Comparison of ENCODE assay signal across 19 mouse cellular contexts in the genomic region with DNA sequence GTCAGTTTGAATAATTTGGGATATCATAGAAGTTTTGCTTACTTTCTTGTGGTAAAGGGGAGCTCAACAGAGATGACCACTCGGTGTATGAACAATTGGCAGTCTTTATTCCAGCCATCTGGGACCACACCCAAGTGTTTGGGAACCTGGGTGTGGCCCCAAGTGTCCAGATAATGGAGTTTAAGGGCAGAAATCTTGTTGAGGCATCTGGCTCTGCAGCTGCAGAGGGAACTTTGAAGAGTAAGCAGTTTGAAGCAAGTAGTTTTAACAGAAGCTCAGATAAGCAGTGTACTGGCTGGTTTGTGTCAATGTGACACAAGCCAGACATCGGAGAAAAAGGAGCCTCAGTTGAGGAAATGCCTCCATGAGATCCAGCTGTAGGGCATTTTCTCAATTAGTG. TPM values are rescaled to one million over a fixed set of nuclear protein-coding genes. Genes with fewer than 3 reads are reported as not detected.
DNase-seq lines count a peak whose midpoint lies in the region; ATAC-seq and TF ChIP-seq lines count a peak whose summit lies in the region.
"Had no signal": no experiment of that assay in that cellular context is flagged by ENCODE, and none has a peak within 500 bp of the region (broad histone marks: within the 10 kb centered on the region; RNA-seq: fewer than 3 reads in every experiment).

No protein-coding gene starts in this region.

- intact Hi-C loops in left cerebral cortex, postnatal 36 days (cut with DNase I), result no loop called here

- H3K27ac ChIP-seq in intestine, embryonic 15.5 days, result no peak overlapping the region
- no peak overlapping the region for H3K27ac ChIP-seq in intestine, postnatal 0 days (ENCODE audit: low read depth, low read length)
- no peak overlapping the region for H3K27ac ChIP-seq in embryonic facial prominence, embryonic 10.5 days (replicated peaks)
- peak overlapping the region; percentile 28; the same call in 1 of the 2 replicates for H3K27ac ChIP-seq in heart, embryonic 16.5 days (ENCODE audit: low read length)

- no peaks in the 10 kb centered on the region for H3K36me3 ChIP-seq in intestine, embryonic 15.5 days
- H3K36me3 ChIP-seq in intestine, postnatal 0 days (ENCODE audit: control insufficient read depth, insufficient read depth), result no peaks in the 10 kb centered on the region
- H3K36me3 ChIP-seq in embryonic facial prominence, embryonic 10.5 days (replicated peaks), result no peaks in the 10 kb centered on the region
- H3K36me3 ChIP-seq in heart, embryonic 16.5 days (ENCODE audit: control insufficient read depth, insufficient read depth), result no peaks in the 10 kb centered on the region

- 16% methylated on average over 2 of the region's 2 CpGs for WGBS in intestine, embryonic 15.5 days
- WGBS in intestine, postnatal 0 days, result 9% methylated on average over 2 of the region's 2 CpGs
- WGBS in embryonic facial prominence, embryonic 10.5 days, result 70% methylated on average over 2 of the region's 2 CpGs
- 22% methylated on average over 2 of the region's 2 CpGs for WGBS in heart, embryonic 16.5 days

- peak; percentile 18 for DNase-seq in embryonic facial prominence, embryonic 10.5 days (ENCODE audit: low spot score)
- DNase-seq in left cerebral cortex, postnatal 36 days (ENCODE audit: low spot score in 2 of 2), result no peak
- no peak for DNase-seq in cerebellum, postnatal 14 days
- DNase-seq in frontal cortex, adult 2 months (ENCODE audit: extremely low spot score in 1 of 2, low spot score in 1 of 2), result no peak
- DNase-seq: B cell, adult 2 months; cerebellum, adult 9-11 months; lung, postnatal 14 days; right cerebral cortex, postnatal 25 days had no signal

- H3K4me1 ChIP-seq in intestine, embryonic 15.5 days (replicated peaks), result 0 out of 2 replicates have a peak, but pooled peaks cover 3% of the 10 kb centered on the region
- H3K4me1 ChIP-seq in intestine, postnatal 0 days (replicated peaks; ENCODE audit: control insufficient read depth, insufficient read depth, low read length), result no peaks in the 10 kb centered on the region
- peaks cover 11% of the 10 kb centered on the region for H3K4me1 ChIP-seq in embryonic facial prominence, embryonic 10.5 days
- H3K4me1 ChIP-seq in heart, embryonic 16.5 days (ENCODE audit: control insufficient read depth, insufficient read depth, low read length), result peaks cover 5% of the 10 kb centered on the region; the same call in 1 of the 2 replicates

- no peak overlapping the region for H3K4me3 ChIP-seq in intestine, embryonic 15.5 days (replicated peaks)
- no peak overlapping the region for H3K4me3 ChIP-seq in intestine, postnatal 0 days (ENCODE audit: low read depth, low read length)
- H3K4me3 ChIP-seq in embryonic facial prominence, embryonic 10.5 days, result no peak overlapping the region
- no peak overlapping the region for H3K4me3 ChIP-seq in heart, embryonic 16.5 days (ENCODE audit: low read length)
- H3K4me3 ChIP-seq: erythroblast, embryonic 14.5 days had no signal

- no peaks in the 10 kb centered on the region for H3K27me3 ChIP-seq in intestine, embryonic 15.5 days (replicated peaks)
- H3K27me3 ChIP-seq in intestine, postnatal 0 days (replicated peaks; ENCODE audit: control insufficient read depth, insufficient read depth, low read length), result no peaks in the 10 kb centered on the region
- no peaks in the 10 kb centered on the region for H3K27me3 ChIP-seq in embryonic facial prominence, embryonic 10.5 days (replicated peaks; ENCODE audit: low read depth, poor library complexity, severe bottlenecking)
- H3K27me3 ChIP-seq in heart, embryonic 16.5 days (ENCODE audit: control insufficient read depth, insufficient read depth, low read length), result no peaks in the 10 kb centered on the region

- no peak overlapping the region for H3K4me2 ChIP-seq in intestine, embryonic 15.5 days (replicated peaks)
- no peak overlapping the region for H3K4me2 ChIP-seq in intestine, postnatal 0 days (replicated peaks; ENCODE audit: low read depth)
- no peak overlapping the region for H3K4me2 ChIP-seq in heart, embryonic 16.5 days (ENCODE audit: low read depth, low read length)

- no peak for TF ChIP-seq CTCF in intestine, postnatal 0 days (IDR thresholded peaks at IDR 0.05; ENCODE audit: low read depth)

- H3K9me3 ChIP-seq in intestine, embryonic 15.5 days, result no peaks in the 10 kb centered on the region
- H3K9me3 ChIP-seq in intestine, postnatal 0 days (ENCODE audit: control insufficient read depth), result no peaks in the 10 kb centered on the region
- no peaks in the 10 kb centered on the region for H3K9me3 ChIP-seq in embryonic facial prominence, embryonic 10.5 days
- H3K9me3 ChIP-seq in heart, embryonic 16.5 days (replicated peaks; ENCODE audit: control insufficient read depth, low read length), result no peaks in the 10 kb centered on the region

- peak; percentile 31; the same call in 1 of the 2 replicates for ATAC-seq in intestine, embryonic 15.5 days
- no peak for ATAC-seq in intestine, postnatal 0 days
- no peak; the same call in 1 of the 2 replicates for ATAC-seq in heart, embryonic 16.5 days (replicated peaks; ENCODE audit: extremely low read depth, insufficient read depth, low FRiP score)
- ATAC-seq in megakaryocyte-erythroid progenitor cell, adult 5-6 weeks (replicated peaks; ENCODE audit: low FRiP score, low TSS enrichment, poor library complexity, severe bottlenecking), result peak; percentile 55

- no peak overlapping the region for H3K9ac ChIP-seq in intestine, embryonic 15.5 days
- H3K9ac ChIP-seq in intestine, postnatal 0 days (ENCODE audit: low read depth, low read length), result no peak overlapping the region
- no peak overlapping the region for H3K9ac ChIP-seq in heart, embryonic 16.5 days (ENCODE audit: low read length)

RNA-seq across cellular contexts. Expression of gene Msmb, which starts 7.5 kb away (rescaled TPM):
- not detected in 2 replicates for polyA plus RNA-seq in intestine, embryonic 15.5 days (2015; fragmentation: Nextera tagmentation; extraction: Ambion mirVana)
- polyA plus RNA-seq in intestine, postnatal 0 days (2015; fragmentation: Nextera tagmentation; extraction: Ambion mirVana), result not detected in 2 replicates
- not detected in 2 replicates for polyA plus RNA-seq in embryonic facial prominence, embryonic 10.5 days (2016; fragmentation: Nextera tagmentation; extraction: Ambion mirVana)
- not detected in 2 replicates for polyA plus RNA-seq in heart, embryonic 16.5 days (2015; fragmentation: Nextera tagmentation; extraction: Ambion mirVana)
- total RNA-seq in megakaryocyte-erythroid progenitor cell, adult 5-6 weeks (2014; fragmentation: Nextera tagmentation), result not detected in 2 replicates
- not detected in 2 replicates for total RNA-seq in megakaryocyte-erythroid progenitor cell, adult 5-6 weeks (2017)
- not detected for total RNA-seq in left cerebral cortex, postnatal 36 days (2021)
- polyA plus RNA-seq in frontal cortex, adult 2 months (2012; rRNA removed), result not detected in 2 replicates
- total RNA-seq: hematopoietic stem cell, adult 5-6 weeks; left cerebral cortex, postnatal 25 days; midbrain, postnatal 0 days; neutrophil, adult 5-6 weeks had no signal
- polyA plus RNA-seq: erythroblast, embryonic 14.5 days; intestine, embryonic 14.5 days; large intestine, adult 2 months; midbrain, postnatal 0 days had no signal

RNA-seq across cellular contexts. Expression of gene Ncoa4, which starts 25.4 kb away (rescaled TPM):
- polyA plus RNA-seq in intestine, embryonic 15.5 days (2015; fragmentation: Nextera tagmentation; extraction: Ambion mirVana), result 164 and 166 TPM in 2 replicates
- 239 and 254 TPM in 2 replicates for polyA plus RNA-seq in intestine, postnatal 0 days (2015; fragmentation: Nextera tagmentation; extraction: Ambion mirVana)
- polyA plus RNA-seq in embryonic facial prominence, embryonic 10.5 days (2016; fragmentation: Nextera tagmentation; extraction: Ambion mirVana), result 67.0 and 70.7 TPM in 2 replicates
- polyA plus RNA-seq in heart, embryonic 16.5 days (2015; fragmentation: Nextera tagmentation; extraction: Ambion mirVana), result 123 and 130 TPM in 2 replicates
- 48.1 and 49.3 TPM in 2 replicates for total RNA-seq in megakaryocyte-erythroid progenitor cell, adult 5-6 weeks (2014; fragmentation: Nextera tagmentation)
- 51.3 and 68.1 TPM in 2 replicates for total RNA-seq in megakaryocyte-erythroid progenitor cell, adult 5-6 weeks (2017)
- total RNA-seq in left cerebral cortex, postnatal 36 days (2021), result 100 to 1,000 TPM; 102 to 106 TPM
- polyA plus RNA-seq in frontal cortex, adult 2 months (2012; rRNA removed), result 49.7 and 60.5 TPM in 2 replicates

RNA-seq across cellular contexts. Expression of gene Dph3, which starts 48.8 kb away (rescaled TPM):
- polyA plus RNA-seq in intestine, embryonic 15.5 days (2015; fragmentation: Nextera tagmentation; extraction: Ambion mirVana), result 105 and 108 TPM in 2 replicates
- polyA plus RNA-seq in intestine, postnatal 0 days (2015; fragmentation: Nextera tagmentation; extraction: Ambion mirVana), result 103 and 111 TPM in 2 replicates
- polyA plus RNA-seq in embryonic facial prominence, embryonic 10.5 days (2016; fragmentation: Nextera tagmentation; extraction: Ambion mirVana), result 98.8 and 102 TPM in 2 replicates
- polyA plus RNA-seq in heart, embryonic 16.5 days (2015; fragmentation: Nextera tagmentation; extraction: Ambion mirVana), result 71.6 and 73.3 TPM in 2 replicates
- 97.5 and 115 TPM in 2 replicates for total RNA-seq in megakaryocyte-erythroid progenitor cell, adult 5-6 weeks (2014; fragmentation: Nextera tagmentation)
- 55.5 and 76.5 TPM in 2 replicates for total RNA-seq in megakaryocyte-erythroid progenitor cell, adult 5-6 weeks (2017)
- total RNA-seq in left cerebral cortex, postnatal 36 days (2021), result 10 to 100 TPM; 42.7 to 44.5 TPM
- polyA plus RNA-seq in frontal cortex, adult 2 months (2012; rRNA removed), result 35.4 and 39.4 TPM in 2 replicates

RNA-seq across cellular contexts. Expression of gene Oxnad1, which starts 49.1 kb away (rescaled TPM):
- polyA plus RNA-seq in intestine, embryonic 15.5 days (2015; fragmentation: Nextera tagmentation; extraction: Ambion mirVana), result 34.8 and 39.1 TPM in 2 replicates
- polyA plus RNA-seq in intestine, postnatal 0 days (2015; fragmentation: Nextera tagmentation; extraction: Ambion mirVana), result 19.3 and 22.4 TPM in 2 replicates
- polyA plus RNA-seq in embryonic facial prominence, embryonic 10.5 days (2016; fragmentation: Nextera tagmentation; extraction: Ambion mirVana), result 20.1 and 21.2 TPM in 2 replicates
- 44.4 and 51.6 TPM in 2 replicates for polyA plus RNA-seq in heart, embryonic 16.5 days (2015; fragmentation: Nextera tagmentation; extraction: Ambion mirVana)
- 15.0 and 34.8 TPM in 2 replicates for total RNA-seq in megakaryocyte-erythroid progenitor cell, adult 5-6 weeks (2014; fragmentation: Nextera tagmentation)
- 28.7 and 54.1 TPM in 2 replicates for total RNA-seq in megakaryocyte-erythroid progenitor cell, adult 5-6 weeks (2017)
- total RNA-seq in left cerebral cortex, postnatal 36 days (2021), result 10 to 100 TPM; 13.6 to 15.3 TPM
- polyA plus RNA-seq in frontal cortex, adult 2 months (2012; rRNA removed), result 22.3 and 22.7 TPM in 2 replicates

Comparison
In these comparisons a context has a peak if more than half of its experiments do, and no peak if none do; other contexts are left out.
1. ATAC-seq: peak in intestine, embryonic 15.5 days (single experiment) and megakaryocyte-erythroid progenitor cell, adult 5-6 weeks (single experiment); none in intestine, postnatal 0 days (single experiment) and heart, embryonic 16.5 days (single experiment).